Mouse (Mus musculus) intestine, embryonic 15.5 days (tissue): ENCODE data around the gene Gm21094. TPM values are rescaled to one million over a fixed set of nuclear protein-coding genes. Genes with fewer than 3 reads are reported as not detected.
"Not testable (repeated sequence)": the region's sequence is repeated elsewhere in the genome, so short reads cannot be mapped to it uniquely, and the experiment has no call there.

Source experiments
- ATAC-seq: fragments of 200-750 bp; cut with Nextera tagmentation; 2 replicates; pipeline ENCODE4 v1.8.0; 2017; ENCODE audit warnings: moderate TSS enrichment, moderate library complexity
- H3K27ac ChIP-seq: fragments of 300-500 bp; sonication (generic); 2 replicates; pipeline ENCODE4 v1.5.1; 2015; ENCODE audit warnings: mild to moderate bottlenecking, inconsistent platforms
- H3K27me3 ChIP-seq: fragments of 300-500 bp; sonication (generic); replicated peaks from 2 replicates; pipeline ENCODE4 v1.6.1; 2015; ENCODE audit warnings: inconsistent platforms
- H3K36me3 ChIP-seq: fragments of 300-500 bp; sonication (generic); 2 replicates; pipeline ENCODE4 v1.6.1; 2015; ENCODE audit warnings: inconsistent platforms
- H3K4me1 ChIP-seq: fragments of 300-500 bp; sonication (generic); replicated peaks from 2 replicates; pipeline ENCODE4 v1.6.1; 2015; ENCODE audit warnings: inconsistent platforms
- H3K4me2 ChIP-seq: fragments of 300-500 bp; sonication (generic); replicated peaks from 2 replicates; pipeline ENCODE4 v1.6.1; 2015; ENCODE audit warnings: mild to moderate bottlenecking, inconsistent platforms
- H3K4me3 ChIP-seq: fragments of 300-500 bp; sonication (generic); replicated peaks from 2 replicates; pipeline ENCODE4 v1.5.1; 2015; ENCODE audit warnings: inconsistent platforms
- H3K9ac ChIP-seq: fragments of 300-500 bp; sonication (generic); 2 replicates; pipeline ENCODE4 v1.6.1; 2015; ENCODE audit warnings: inconsistent platforms
- H3K9me3 ChIP-seq: fragments of 300-500 bp; sonication (generic); 2 replicates; pipeline ENCODE4 v1.6.1; 2016; ENCODE audit warnings: inconsistent platforms
- WGBS: fragments of 180-500 bp; shearing (Covaris S2); methylation state at CpG from one replicate; pipeline ENCODE4 v1.1.7; 2015; 5-methylcytosine and 5-hydroxymethylcytosine counted together
- polyA plus RNA-seq: library from polyadenylated mRNA; unstranded; fragments of >200 nt; fragmentation: Nextera tagmentation; extraction: Ambion mirVana; gene quantifications from 2 replicates; pipeline ENCODE4 v1.2.1, GENCODE M21; 2015

The Gm21094 gene
- polyA plus RNA-seq = not detected in 2 replicates

DNA sequence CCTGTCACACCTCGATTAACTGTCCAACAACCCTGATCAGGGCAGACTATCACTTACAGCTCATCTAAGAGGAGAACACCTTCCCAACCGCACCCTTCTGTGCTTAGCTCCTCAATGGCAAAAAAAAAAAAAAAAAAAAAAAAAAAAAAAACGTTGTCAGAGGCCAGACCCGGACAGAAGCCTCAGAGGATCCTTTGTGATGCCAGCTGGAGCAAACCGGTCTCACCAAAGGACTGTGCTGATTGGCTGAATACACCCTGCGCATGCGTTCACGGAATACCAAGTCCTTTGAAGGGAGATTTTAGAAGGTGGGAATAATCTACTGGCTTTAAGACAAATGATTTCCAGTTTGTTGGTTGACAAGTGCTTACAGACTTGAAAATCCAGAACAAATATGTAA lies at the start of gene Gm21094:
Gm21094 (minus strand) TSS at position 101 of the 400 bp plus-strand sequence.
- H3K9me3 ChIP-seq, H3K4me2 ChIP-seq, H3K36me3 ChIP-seq, ATAC-seq, H3K27ac ChIP-seq, H3K9ac ChIP-seq, H3K27me3 ChIP-seq, H3K4me1 ChIP-seq, H3K4me3 ChIP-seq: not testable (repeated sequence)
- no CpG with 5 or more reads among the region's 8 CpGs for WGBS
